Mouse (Mus musculus): ENCODE measurements around the gene Dok7. TPM values are rescaled to one million over a fixed set of nuclear protein-coding genes. Genes with fewer than 3 reads are reported as not detected.
A peak's percentile ranks its signal among the peaks of the same experiment; 100 is the strongest.

Dok7 gene
- polyA plus RNA-seq, 1 experiment from 2014 or later = 1.3 TPM

DNA sequence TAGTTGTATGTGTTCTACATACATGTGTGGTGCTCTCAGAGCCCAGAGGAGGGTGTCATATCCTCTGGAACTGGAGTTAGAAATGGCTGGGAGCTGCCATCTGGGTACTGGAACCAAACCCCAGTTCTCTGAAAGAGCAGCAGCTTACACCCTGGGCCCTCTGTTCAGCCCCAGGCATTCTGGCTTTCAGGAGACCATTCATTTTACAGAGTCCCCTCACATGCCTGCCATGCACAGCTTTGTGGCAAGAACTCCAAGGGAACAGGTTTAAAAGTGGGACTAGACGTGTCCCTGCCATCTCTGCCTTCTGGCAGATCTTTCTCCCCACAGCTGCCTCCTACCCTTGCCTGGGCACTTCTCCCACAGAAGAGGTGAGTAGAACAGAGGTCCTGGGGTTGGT lies 22.9 kb upstream of the Dok7 start:
- ATAC-seq = no peak

DNA sequence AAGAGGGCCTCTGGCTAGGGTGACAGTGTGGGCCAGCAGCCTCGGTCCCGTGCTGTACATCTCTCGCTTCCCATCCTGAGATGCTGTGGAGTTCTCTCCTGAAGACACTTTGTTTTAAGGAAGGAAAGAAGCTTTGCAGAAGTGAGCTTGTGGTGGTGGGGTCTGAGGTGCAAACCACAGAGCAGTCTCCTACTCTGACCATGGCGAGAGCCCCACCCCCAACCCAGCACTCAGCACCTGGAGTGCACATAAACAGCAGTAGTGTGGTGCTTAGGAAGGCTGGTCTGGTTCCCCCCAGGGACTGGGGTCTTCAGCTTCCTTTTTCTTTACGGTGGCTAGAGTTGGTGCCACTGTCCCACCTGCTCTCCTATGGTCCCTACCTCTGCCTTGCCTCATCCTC lies 21.4 kb upstream of the Dok7 start:
- no peak overlapping the region for H3K9ac ChIP-seq
- no peaks in the 10 kb centered on the region for H3K9me3 ChIP-seq
- H3K27ac ChIP-seq = no peak overlapping the region
- no peak overlapping the region for H3K4me3 ChIP-seq (replicated peaks)
- no peak overlapping the region for H3K4me2 ChIP-seq (replicated peaks)
- H3K4me1 ChIP-seq (replicated peaks) = no peaks in the 10 kb centered on the region
- 0 out of 2 replicates have a peak, but pooled peaks cover 5% of the 10 kb centered on the region for H3K36me3 ChIP-seq
- no peak for ATAC-seq
- WGBS = 88% methylated on average over 5 of the region's 5 CpGs
- no peaks in the 10 kb centered on the region for H3K27me3 ChIP-seq (replicated peaks)

More for the DNA sequence above, 22.9 kb upstream of the Dok7 start:
- Histone ChIP-seq H3K4me3 (replicated peaks) (no peak overlapping the region), H3K9ac (no peak overlapping the region), H3K27ac (no peak overlapping the region), H3K36me3 (0 out of 2 replicates have a peak, but pooled peaks cover 6% of the 10 kb centered on the region), H3K4me2 (replicated peaks) (no peak overlapping the region), H3K9me3 (no peaks in the 10 kb centered on the region), H3K4me1 (replicated peaks) (no peaks in the 10 kb centered on the region), H3K27me3 (replicated peaks) (no peaks in the 10 kb centered on the region)
- 89% methylated on average over 1 of the region's 1 CpGs for WGBS

DNA sequence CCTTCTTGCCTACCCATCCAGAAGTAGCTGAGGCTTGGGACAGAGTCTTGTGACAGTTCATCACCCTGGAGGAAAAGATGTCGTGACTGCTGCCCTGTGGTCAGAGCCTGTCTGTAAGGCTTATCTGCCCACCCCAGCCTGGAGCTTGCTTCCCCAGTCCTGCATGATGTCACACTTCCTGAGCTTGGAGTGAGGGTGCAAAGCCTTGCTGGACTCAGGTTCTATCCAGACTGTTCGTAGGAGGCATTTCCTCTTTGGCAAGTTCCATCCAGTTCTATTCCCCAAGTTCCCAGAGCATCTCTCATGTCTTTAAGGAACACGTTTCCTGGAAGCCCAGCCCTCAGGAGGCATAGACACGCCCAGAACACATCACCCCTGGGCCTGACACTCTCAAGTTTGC lies 20.8 kb upstream of the Dok7 start:
- 62% methylated on average over 4 of the region's 4 CpGs for WGBS

DNA sequence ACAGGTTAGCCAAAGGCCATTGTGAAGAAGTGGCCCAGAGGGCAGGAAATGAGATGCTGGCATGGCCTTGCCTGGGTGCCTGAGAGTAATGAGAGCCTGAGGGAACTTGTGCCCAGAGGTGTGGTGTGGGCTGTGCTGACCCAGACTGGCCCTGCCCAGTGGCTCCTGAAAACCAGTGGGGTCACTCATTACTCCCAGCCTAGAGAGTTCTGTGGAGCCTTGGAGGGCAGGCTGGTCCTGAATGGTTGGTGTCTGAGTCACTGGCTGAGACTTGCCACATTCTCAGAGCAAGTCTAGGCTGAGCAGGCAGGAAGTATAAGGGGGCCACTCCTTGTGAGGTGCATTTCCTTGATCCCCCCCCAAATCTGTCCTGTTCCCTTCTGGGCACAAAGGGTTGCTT lies 19.1 kb upstream of the Dok7 start:
- Histone ChIP-seq H3K4me2 (replicated peaks) (no peak overlapping the region), H3K4me3 (replicated peaks) (no peak overlapping the region), H3K4me1 (replicated peaks) (no peaks in the 10 kb centered on the region), H3K27ac (no peak overlapping the region), H3K36me3 (no peaks in the 10 kb centered on the region), H3K9me3 (no peaks in the 10 kb centered on the region), H3K9ac (no peak overlapping the region), H3K27me3 (replicated peaks) (no peaks in the 10 kb centered on the region)
- ATAC-seq = no peak

More for the DNA sequence above, 20.8 kb upstream of the Dok7 start:
- Histone ChIP-seq H3K4me1 (replicated peaks) (no peaks in the 10 kb centered on the region), H3K4me3 (replicated peaks) (no peak overlapping the region), H3K9me3 (no peaks in the 10 kb centered on the region), H3K4me2 (replicated peaks) (no peak overlapping the region), H3K9ac (no peak overlapping the region), H3K27me3 (replicated peaks) (no peaks in the 10 kb centered on the region), H3K27ac (no peak overlapping the region), H3K36me3 (0 out of 2 replicates have a peak, but pooled peaks cover 5% of the 10 kb centered on the region)
- no peak for ATAC-seq

DNA sequence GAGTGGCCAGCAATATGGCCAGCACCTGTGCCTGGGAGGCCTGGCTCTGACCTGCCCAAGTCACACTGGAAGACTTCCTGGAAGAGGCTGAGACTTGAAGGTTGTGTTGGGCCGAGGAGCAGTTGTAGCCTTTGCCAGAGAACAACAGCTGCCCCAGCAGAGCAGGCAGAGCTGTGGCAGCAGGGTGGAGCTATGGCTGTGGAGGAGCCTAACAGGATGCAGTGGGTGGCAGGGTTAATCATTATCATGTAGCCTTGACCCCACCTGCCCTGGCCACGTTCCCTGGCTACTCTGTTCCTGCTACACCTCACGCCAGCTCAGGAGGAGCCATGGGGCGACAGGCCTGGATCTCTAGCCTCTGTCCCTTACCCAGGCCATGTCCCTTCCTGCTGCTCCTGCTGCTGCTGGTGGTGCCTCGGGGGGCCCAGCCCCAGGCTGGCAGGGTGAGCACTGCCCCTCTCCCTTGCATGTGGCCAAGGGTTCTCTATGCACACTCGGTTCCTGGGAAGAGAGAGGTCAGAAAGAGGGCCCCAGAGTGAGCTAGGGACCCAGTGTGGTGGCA lies 15.2 kb upstream of the Dok7 start, which contains the start of gene Hgfac:
Gene Hgfac, plus strand, starts transcription at position 242 of the 562 bp plus-strand sequence.
- Histone ChIP-seq H3K9ac (no peak within 1 kb of the TSS; the same call in 1 of the 2 replicates), H3K4me3 (replicated peaks) (no peak within 1 kb of the TSS), H3K9me3 (no peaks in the 10 kb centered on the region), H3K27ac (no peak within 1 kb of the TSS), H3K4me2 (replicated peaks) (0 out of 2 replicates have a peak within 1 kb of the TSS, but pooled peaks have one; percentile 11), H3K4me1 (replicated peaks) (no peaks in the 10 kb centered on the region), H3K36me3 (no peaks in the 10 kb centered on the region), H3K27me3 (replicated peaks) (no peaks in the 10 kb centered on the region)
- peak; percentile 69 for ATAC-seq
- WGBS = 43% methylated on average over 6 of the region's 6 CpGs

DNA sequence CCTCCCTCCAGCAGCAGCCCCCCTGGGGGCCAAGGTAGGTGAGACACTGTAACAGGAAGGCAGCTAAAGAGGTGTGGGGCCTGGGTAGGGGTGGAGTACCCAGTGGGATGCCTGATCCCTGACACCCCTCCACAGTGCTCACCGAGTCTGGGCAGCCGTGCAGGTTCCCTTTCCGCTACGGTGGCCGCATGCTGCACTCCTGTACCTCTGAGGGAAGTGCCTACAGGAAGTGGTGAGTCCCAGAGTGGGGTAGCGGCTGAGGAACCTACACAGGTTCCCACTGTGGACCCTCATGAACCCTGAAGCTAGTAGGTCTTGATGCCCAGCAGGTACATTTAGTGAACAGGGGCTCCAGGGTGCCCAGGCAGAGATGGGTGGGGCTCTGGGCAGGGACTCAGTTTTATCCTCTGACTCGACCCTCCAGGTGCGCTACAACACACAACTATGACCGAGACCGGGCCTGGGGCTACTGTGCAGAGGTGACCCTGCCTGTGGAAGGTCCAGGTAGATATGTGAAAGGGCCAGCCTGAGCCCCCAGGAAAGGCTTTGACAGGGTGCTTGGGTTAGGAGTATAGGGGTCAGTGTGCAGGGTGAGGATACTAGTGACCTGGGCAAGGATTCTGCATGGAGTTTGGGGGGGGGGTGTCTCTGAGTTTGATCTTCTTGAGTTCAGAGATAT lies 14.0 kb upstream of the Dok7 start:
- Histone ChIP-seq H3K27me3 (replicated peaks) (no peaks in the 10 kb centered on the region), H3K4me3 (replicated peaks) (no peak overlapping the region), H3K27ac (no peak overlapping the region), H3K4me1 (replicated peaks) (no peaks in the 10 kb centered on the region), H3K9me3 (no peaks in the 10 kb centered on the region), H3K4me2 (replicated peaks) (no peak overlapping the region), H3K36me3 (no peaks in the 10 kb centered on the region), H3K9ac (no peak overlapping the region)
- 70% methylated on average over 10 of the region's 10 CpGs for WGBS
- ATAC-seq = peak; percentile 29; the same call in 1 of the 2 replicates

DNA sequence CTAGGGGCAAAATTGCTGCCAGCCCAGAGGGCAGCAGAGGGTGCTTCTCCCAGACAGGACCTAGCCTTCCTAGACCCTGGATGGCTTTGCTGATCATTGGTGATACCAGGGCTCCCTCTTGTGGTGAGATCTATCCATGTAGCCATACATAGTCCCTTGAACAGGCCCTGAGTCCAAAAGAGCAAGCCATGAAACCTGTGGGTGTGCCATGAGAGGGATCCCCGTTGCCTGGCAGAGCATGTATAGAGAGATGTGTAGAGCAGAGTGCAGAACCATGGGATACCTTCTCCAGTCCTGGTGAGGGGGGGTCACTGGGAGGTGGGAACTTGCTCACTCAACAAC lies 13.5 kb upstream of the Dok7 start:
- Histone ChIP-seq H3K9me3 (no peaks in the 10 kb centered on the region), H3K4me1 (replicated peaks) (no peaks in the 10 kb centered on the region), H3K36me3 (no peaks in the 10 kb centered on the region), H3K9ac (no peak overlapping the region), H3K4me2 (replicated peaks) (no peak overlapping the region), H3K27ac (no peak overlapping the region), H3K4me3 (replicated peaks) (no peak overlapping the region), H3K27me3 (replicated peaks) (no peaks in the 10 kb centered on the region)
- ATAC-seq = peak; percentile 82
- WGBS = 30% methylated on average over 1 of the region's 1 CpGs

DNA sequence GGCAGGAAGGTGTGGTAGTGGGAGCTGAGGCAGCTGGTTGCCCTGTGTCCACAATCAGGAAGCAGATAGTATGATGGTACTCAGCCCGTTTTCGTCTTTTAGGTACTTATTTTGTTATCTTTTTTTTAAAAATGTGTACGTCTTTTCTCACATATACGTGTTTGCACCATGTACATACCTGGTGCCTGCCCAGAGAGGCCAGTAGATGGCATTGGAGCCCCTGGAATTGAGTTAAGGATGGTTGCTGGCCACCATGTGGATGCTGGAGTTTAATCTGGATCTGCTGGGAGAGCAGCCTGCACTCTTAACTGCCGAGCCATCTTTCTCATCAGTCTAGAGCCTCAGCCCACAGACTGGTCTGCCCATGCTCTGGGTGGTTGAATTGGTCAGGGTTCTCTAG lies 6.0 kb upstream of the Dok7 start:
- WGBS = 79% methylated on average over 5 of the region's 5 CpGs
- Histone ChIP-seq H3K27ac (no peak overlapping the region), H3K27me3 (replicated peaks) (no peaks in the 10 kb centered on the region; the same call in 1 of the 2 replicates), H3K4me1 (replicated peaks) (0 out of 2 replicates have a peak, but pooled peaks cover 2% of the 10 kb centered on the region), H3K9ac (no peak overlapping the region), H3K4me3 (replicated peaks) (no peak overlapping the region), H3K36me3 (no peaks in the 10 kb centered on the region), H3K9me3 (no peaks in the 10 kb centered on the region), H3K4me2 (replicated peaks) (no peak overlapping the region)
- no peak for ATAC-seq

DNA sequence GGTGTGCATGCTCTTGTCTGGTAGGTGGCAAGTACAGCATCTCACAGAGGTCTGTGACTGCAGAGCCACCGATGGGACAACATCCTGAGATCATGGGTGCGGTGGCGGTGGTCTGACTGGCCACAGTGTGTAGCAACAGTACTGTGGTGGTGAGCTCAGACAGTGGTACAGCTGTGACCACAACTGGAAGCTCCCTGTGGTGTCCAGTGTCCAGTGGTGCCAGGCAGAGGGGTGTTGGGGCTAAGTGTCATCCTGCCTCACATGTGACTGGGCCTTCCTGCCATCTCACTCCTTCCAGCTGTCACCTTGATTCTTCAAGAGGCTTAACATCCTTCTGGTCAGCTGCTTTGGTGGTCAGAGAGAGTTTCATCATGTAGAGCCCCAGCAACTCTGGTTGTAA lies 1.9 kb upstream of the Dok7 start:
- Histone ChIP-seq H3K9me3 (no peaks in the 10 kb centered on the region), H3K4me3 (replicated peaks) (no peak overlapping the region), H3K27me3 (replicated peaks) (peaks cover 34% of the 10 kb centered on the region), H3K36me3 (no peaks in the 10 kb centered on the region), H3K27ac (no peak overlapping the region), H3K4me1 (replicated peaks) (peaks cover 9% of the 10 kb centered on the region; the same call in 1 of the 2 replicates), H3K9ac (no peak overlapping the region), H3K4me2 (replicated peaks) (no peak overlapping the region)
- ATAC-seq = no peak
- WGBS = 87% methylated on average over 3 of the region's 3 CpGs

DNA sequence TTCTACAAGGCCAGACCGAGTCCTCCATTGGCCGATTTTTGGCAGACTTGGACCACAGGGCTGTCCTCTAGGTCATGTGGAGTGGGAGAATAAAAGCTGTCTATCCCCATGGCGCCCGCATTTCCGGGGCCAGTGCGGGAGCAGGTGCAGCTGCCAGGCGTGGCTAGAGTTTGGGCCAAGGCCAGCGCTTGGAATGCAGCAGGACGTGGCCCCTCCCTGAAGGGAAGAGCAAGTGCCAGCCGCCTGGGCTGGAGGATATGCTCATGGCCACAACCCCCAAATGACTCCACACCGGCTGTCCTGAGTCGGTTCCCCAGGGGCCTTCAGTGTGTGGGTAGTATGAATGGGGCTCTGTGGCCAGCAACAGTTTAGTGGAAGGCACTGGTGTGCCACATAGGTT lies 1.5 kb upstream of the Dok7 start:
- Histone ChIP-seq H3K4me1 (replicated peaks) (peaks cover 9% of the 10 kb centered on the region; the same call in 1 of the 2 replicates), H3K27ac (no peak overlapping the region), H3K36me3 (no peaks in the 10 kb centered on the region), H3K4me3 (replicated peaks) (no peak overlapping the region), H3K4me2 (replicated peaks) (no peak overlapping the region), H3K9me3 (no peaks in the 10 kb centered on the region), H3K27me3 (replicated peaks) (peaks cover 34% of the 10 kb centered on the region), H3K9ac (no peak overlapping the region)
- ATAC-seq = peak; percentile 32
- WGBS = 67% methylated on average over 12 of the region's 12 CpGs

DNA sequence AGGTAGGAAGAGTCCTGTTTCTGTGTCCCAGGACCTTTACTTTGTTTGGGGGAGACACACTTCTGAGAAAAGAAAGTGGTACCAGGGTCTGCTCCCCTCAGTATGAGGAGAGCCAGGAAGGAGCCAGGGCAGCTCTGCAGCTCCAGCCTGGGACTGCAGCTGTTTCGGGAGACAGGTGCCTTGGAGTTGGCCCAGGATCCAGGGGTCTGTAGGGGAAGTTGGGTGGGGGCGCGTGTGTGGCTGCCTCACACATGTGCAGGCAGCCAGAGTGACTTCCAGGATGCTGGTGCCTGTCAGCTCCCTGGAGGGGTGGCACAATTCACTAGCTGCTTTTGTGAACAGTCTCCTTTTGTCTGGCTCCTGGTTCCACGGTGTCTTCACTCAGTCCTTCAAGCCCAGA lies 1.0 kb downstream of the Dok7 start:
- no peak overlapping the region for H3K27ac ChIP-seq
- H3K4me2 ChIP-seq (replicated peaks) = peak overlapping the region; percentile 95
- peaks cover 9% of the 10 kb centered on the region; the same call in 1 of the 2 replicates for H3K4me1 ChIP-seq (replicated peaks)
- H3K27me3 ChIP-seq (replicated peaks) = peaks cover 34% of the 10 kb centered on the region
- WGBS = 26% methylated on average over 4 of the region's 4 CpGs
- H3K36me3 ChIP-seq = no peaks in the 10 kb centered on the region
- no peak overlapping the region for H3K9ac ChIP-seq
- no peaks in the 10 kb centered on the region for H3K9me3 ChIP-seq
- H3K4me3 ChIP-seq (replicated peaks) = peak overlapping the region; percentile 54
- no peak for ATAC-seq

DNA sequence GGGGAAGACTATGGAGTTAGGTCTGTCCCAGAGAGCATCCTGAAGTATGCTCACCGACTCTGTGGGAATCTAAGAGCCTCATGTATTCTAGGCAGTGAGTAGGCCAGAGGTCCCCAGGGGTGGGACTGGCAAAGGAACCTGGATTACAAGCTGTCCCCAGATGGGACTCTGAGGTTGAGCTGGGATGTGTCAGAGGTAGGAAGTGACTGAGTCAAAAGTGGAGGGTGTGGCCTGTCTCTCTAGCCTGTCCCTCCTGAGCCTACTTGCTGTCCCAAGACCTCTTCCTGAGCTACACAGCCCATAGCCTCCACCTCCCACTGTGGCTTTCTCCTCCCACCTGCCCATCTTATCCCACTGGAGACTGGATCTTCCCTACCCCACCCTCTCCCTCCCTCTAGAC lies 1.6 kb downstream of the Dok7 start:
- Histone ChIP-seq H3K9ac (no peak overlapping the region), H3K9me3 (no peaks in the 10 kb centered on the region), H3K27me3 (replicated peaks) (peaks cover 34% of the 10 kb centered on the region), H3K4me1 (replicated peaks) (peaks cover 9% of the 10 kb centered on the region; the same call in 1 of the 2 replicates), H3K27ac (no peak overlapping the region), H3K36me3 (no peaks in the 10 kb centered on the region), H3K4me3 (replicated peaks) (no peak overlapping the region), H3K4me2 (replicated peaks) (0 out of 2 replicates have a peak overlapping the region, but pooled peaks have one; percentile 95)
- WGBS = 54% methylated on average over 1 of the region's 1 CpGs
- ATAC-seq = no peak

DNA sequence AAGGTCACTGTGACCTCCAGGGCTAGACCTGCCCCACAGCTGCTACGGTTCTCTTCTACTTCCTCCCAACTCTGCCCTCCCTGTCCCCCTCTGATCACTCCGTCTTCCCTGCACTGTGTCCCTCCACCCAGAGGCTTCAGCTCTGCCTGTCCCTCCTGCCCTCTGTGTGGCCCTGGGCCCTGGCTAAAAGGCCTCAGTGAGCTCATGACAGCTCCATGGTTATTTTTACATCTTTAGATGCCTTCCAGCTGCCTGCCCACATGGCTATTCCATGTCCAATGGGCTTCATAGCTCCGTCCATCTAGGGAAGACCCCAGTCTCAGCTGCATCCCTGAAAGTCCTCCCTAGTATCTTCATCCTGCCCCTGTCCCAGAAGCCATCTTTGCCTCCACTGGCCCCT lies 3.5 kb downstream of the Dok7 start:
- WGBS = 53% methylated on average over 3 of the region's 3 CpGs

More for the DNA sequence above, 3.5 kb downstream of the Dok7 start:
- no peak overlapping the region for H3K4me3 ChIP-seq (replicated peaks)
- no peak for ATAC-seq
- peaks cover 34% of the 10 kb centered on the region for H3K27me3 ChIP-seq (replicated peaks)
- no peak overlapping the region for H3K9ac ChIP-seq
- no peaks in the 10 kb centered on the region for H3K9me3 ChIP-seq
- peaks cover 9% of the 10 kb centered on the region; the same call in 1 of the 2 replicates for H3K4me1 ChIP-seq (replicated peaks)
- no peaks in the 10 kb centered on the region for H3K36me3 ChIP-seq
- no peak overlapping the region for H3K27ac ChIP-seq
- no peak overlapping the region for H3K4me2 ChIP-seq (replicated peaks)

Measured in intestine, embryonic 15.5 days (tissue).